Mouse (Mus musculus): ENCODE measurements at regions not wholly inside any gene's neighbourhood (a gene's known extent, or its start where the extent isn't known, plus 50 kb on each side); places are given as distances from the start of the nearest gene placed in this dataset.
"Not testable (repeated sequence)": the region's sequence is repeated elsewhere in the genome, so short reads cannot be mapped to it uniquely, and the experiment has no call there.

- DNase-seq (ENCODE audit: low spot score): peak; percentile 54
Measured at GRCm38 (mm10) chr10:86636953-86637376, 68.3 kb downstream of the Hsp90b1 start.

- not testable (repeated sequence) for DNase-seq (ENCODE audit: low spot score)
Measured at GRCm38 (mm10) chr10:86636515-86636914, 68.8 kb downstream of the Hsp90b1 start.

- not testable (repeated sequence) for DNase-seq (ENCODE audit: low spot score)
Measured at GRCm38 (mm10) chr10:86626734-86627133, 78.6 kb downstream of the Hsp90b1 start.

GRCm38 (mm10) chr10:86617958-86618664, 87.2 kb downstream of the Hsp90b1 start:
- DNase-seq (ENCODE audit: low spot score): not testable (repeated sequence)

- not testable (repeated sequence) for DNase-seq (ENCODE audit: low spot score)
Measured at GRCm38 (mm10) chr10:86612341-86612740, 93.0 kb downstream of the Hsp90b1 start.

- not testable (repeated sequence) for DNase-seq (ENCODE audit: low spot score)
Measured at GRCm38 (mm10) chr10:86610027-86610426, 95.3 kb downstream of the Hsp90b1 start.

- not testable (repeated sequence) for DNase-seq (ENCODE audit: low spot score)
Measured at GRCm38 (mm10) chr10:86600843-86601242, 102.1 kb upstream of the Syn3 start.

GRCm38 (mm10) chr10:86599991-86600390, 101.3 kb upstream of the Syn3 start:
- not testable (repeated sequence) for DNase-seq (ENCODE audit: low spot score)

- DNase-seq (ENCODE audit: low spot score): not testable (repeated sequence)
Measured at GRCm38 (mm10) chr10:86590211-86590610, 91.5 kb upstream of the Syn3 start.

- DNase-seq (ENCODE audit: low spot score): not testable (repeated sequence)
Measured at GRCm38 (mm10) chr10:86566875-86567274, 68.2 kb upstream of the Syn3 start.

- DNase-seq (ENCODE audit: low spot score): no peak
Measured at GRCm38 (mm10) chr10:86555843-86556242, 57.1 kb upstream of the Syn3 start.

Data from yolk sac, embryonic 10.5 days (tissue).